Mouse (Mus musculus): ENCODE results near the gene Crybb3. TPM values are rescaled to one million over a fixed set of nuclear protein-coding genes. Genes with fewer than 3 reads are reported as not detected.

Crybb3 gene
- polyA plus RNA-seq, 1 experiment from 2014 or later: 2.3 TPM

DNA sequence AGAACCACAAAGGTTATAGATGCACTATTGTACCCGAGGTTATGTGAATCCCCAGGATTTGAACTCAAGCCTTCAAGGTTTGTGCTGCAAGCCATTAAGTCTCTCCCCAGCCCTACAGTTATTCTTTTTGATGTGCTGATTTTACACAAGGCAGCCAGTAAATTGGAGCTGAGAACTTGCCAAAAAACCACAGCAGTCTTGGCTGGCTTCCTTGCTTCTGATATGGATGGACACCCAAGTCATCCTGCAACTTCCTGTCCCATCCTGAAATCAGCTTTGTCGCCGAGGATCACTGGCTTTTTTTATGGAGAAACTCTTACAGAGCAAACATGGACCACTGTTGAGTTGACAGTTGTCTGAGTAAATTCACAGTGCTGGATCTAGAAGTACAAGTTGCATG is 51.3 kb downstream of the Crybb3 start:
- no peaks in the 10 kb centered on the region for H3K27me3 ChIP-seq (ENCODE audit: control insufficient read depth, insufficient read depth, low read depth, low read length)
- ATAC-seq: no peak
- WGBS: 78% methylated on average over 3 of the region's 3 CpGs

DNA sequence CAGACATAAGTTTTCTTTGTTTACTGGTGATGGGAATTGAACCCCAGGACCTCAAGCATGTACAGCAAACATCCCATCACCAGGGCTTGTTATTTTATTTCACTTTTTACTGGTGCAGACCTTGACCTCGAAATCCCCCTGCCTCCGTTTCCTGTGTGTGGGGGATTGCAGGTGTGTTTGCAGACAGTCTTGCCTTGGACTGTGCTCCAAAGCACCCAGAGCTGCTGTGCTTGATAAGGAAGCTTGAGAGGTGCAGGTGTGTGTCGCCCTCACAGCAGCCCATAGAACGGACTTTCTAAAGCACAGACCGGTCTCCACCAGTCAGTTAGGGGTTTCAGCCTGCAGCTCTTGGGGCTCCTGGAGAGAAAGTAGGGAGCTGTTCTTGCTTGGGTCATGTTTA is 54.7 kb downstream of the Crybb3 start:
- peaks cover 6% of the 10 kb centered on the region for H3K4me1 ChIP-seq (ENCODE audit: control insufficient read depth, insufficient read depth, low read length)
- no peak overlapping the region for H3K9ac ChIP-seq (ENCODE audit: low read depth, low read length)
- H3K4me3 ChIP-seq (ENCODE audit: low read depth, low read length): no peak overlapping the region
- WGBS: 94% methylated on average over 5 of the region's 5 CpGs
- no peaks in the 10 kb centered on the region for H3K36me3 ChIP-seq (ENCODE audit: control insufficient read depth, insufficient read depth, low read length)
- no peak for ATAC-seq
- H3K27me3 ChIP-seq (ENCODE audit: control insufficient read depth, insufficient read depth, low read depth, low read length): no peaks in the 10 kb centered on the region
- H3K27ac ChIP-seq (ENCODE audit: low read length): no peak overlapping the region
- H3K9me3 ChIP-seq (replicated peaks; ENCODE audit: control insufficient read depth, low read length, poor library complexity, severe bottlenecking): no peaks in the 10 kb centered on the region
- H3K4me2 ChIP-seq (ENCODE audit: low read length): no peak overlapping the region

More for the DNA sequence above, 51.3 kb downstream of the Crybb3 start:
- Histone ChIP-seq H3K27ac (ENCODE audit: low read length) (no peak overlapping the region), H3K9me3 (replicated peaks; ENCODE audit: control insufficient read depth, low read length, poor library complexity, severe bottlenecking) (no peaks in the 10 kb centered on the region), H3K4me1 (ENCODE audit: control insufficient read depth, insufficient read depth, low read length) (peaks cover 12% of the 10 kb centered on the region), H3K36me3 (ENCODE audit: control insufficient read depth, insufficient read depth, low read length) (no peaks in the 10 kb centered on the region), H3K9ac (ENCODE audit: low read depth, low read length) (no peak overlapping the region), H3K4me2 (ENCODE audit: low read length) (no peak overlapping the region), H3K4me3 (ENCODE audit: low read depth, low read length) (no peak overlapping the region)

Other genes with a start within 250 kb of the Crybb3 start
- 2.0 TPM in 2 replicates for gene Myo18b, start 185.2 kb downstream of the Crybb3 start, polyA plus RNA-seq (2015; fragmentation: Nextera tagmentation; extraction: Ambion mirVana)
- 30.7 and 31.5 TPM in 2 replicates for gene Grk3, start 65.8 kb downstream of the Crybb3 start, polyA plus RNA-seq (2015; fragmentation: Nextera tagmentation; extraction: Ambion mirVana)
- not detected in 2 replicates for gene Crybb2, start 11.5 kb downstream of the Crybb3 start, polyA plus RNA-seq (2015; fragmentation: Nextera tagmentation; extraction: Ambion mirVana)
- 3.8 and 4.2 TPM in 2 replicates for gene 2900026A02Rik, start 139.7 kb upstream of the Crybb3 start, polyA plus RNA-seq (2015; fragmentation: Nextera tagmentation; extraction: Ambion mirVana)
- gene Tmem211, start 145.3 kb upstream of the Crybb3 start, polyA plus RNA-seq (2015; fragmentation: Nextera tagmentation; extraction: Ambion mirVana): not detected in 2 replicates
- gene Sgsm1, start 229.2 kb upstream of the Crybb3 start, polyA plus RNA-seq (2015; fragmentation: Nextera tagmentation; extraction: Ambion mirVana): 27.5 and 29.4 TPM in 2 replicates